Mouse (Mus musculus): ENCODE results near the gene Tnfrsf13b. TPM values are rescaled to one million over a fixed set of nuclear protein-coding genes. Genes with fewer than 3 reads are reported as not detected.

Gene Tnfrsf13b
- 1.5 and 2.2 TPM in 2 replicates for polyA plus RNA-seq (2016; fragmentation: Nextera tagmentation; extraction: Ambion mirVana)

GRCm38 (mm10) chr11:61126606-61127355 is at the start of gene Tnfrsf13b:
Gene Tnfrsf13b, plus strand, starts transcription at chr11:61126755.
- 81% methylated on average over 23 of the region's 23 CpGs for WGBS
- H3K27ac ChIP-seq (ENCODE audit: poor library complexity, severe bottlenecking) = no peak within 1 kb of the TSS
- H3K4me3 ChIP-seq = no peak within 1 kb of the TSS
- H3K4me1 ChIP-seq (replicated peaks) = no peaks in the 10 kb centered on the region
- H3K9ac ChIP-seq = no peak within 1 kb of the TSS
- H3K9me3 ChIP-seq (replicated peaks) = no peaks in the 10 kb centered on the region
- no peaks in the 10 kb centered on the region for H3K36me3 ChIP-seq
- ATAC-seq (ENCODE audit: insufficient number of reproducible peaks, low FRiP score) = no peak
- no peak within 1 kb of the TSS for H3K4me2 ChIP-seq
- no peaks in the 10 kb centered on the region for H3K27me3 ChIP-seq (replicated peaks)

- Histone ChIP-seq H3K4me1 (replicated peaks) (0 out of 2 replicates have a peak, but pooled peaks cover 3% of the 10 kb centered on the region), H3K4me3 (no peak overlapping the region), H3K4me2 (no peak overlapping the region), H3K27ac (ENCODE audit: poor library complexity, severe bottlenecking) (no peak overlapping the region), H3K9me3 (replicated peaks) (no peaks in the 10 kb centered on the region), H3K27me3 (replicated peaks) (peaks cover 9% of the 10 kb centered on the region), H3K9ac (no peak overlapping the region), H3K36me3 (no peaks in the 10 kb centered on the region)
- 73% methylated on average over 2 of the region's 2 CpGs for WGBS
- ATAC-seq (ENCODE audit: insufficient number of reproducible peaks, low FRiP score) = no peak
Observed at GRCm38 (mm10) chr11:61081624-61082023, 44.9 kb upstream of the Tnfrsf13b start.

DNA sequence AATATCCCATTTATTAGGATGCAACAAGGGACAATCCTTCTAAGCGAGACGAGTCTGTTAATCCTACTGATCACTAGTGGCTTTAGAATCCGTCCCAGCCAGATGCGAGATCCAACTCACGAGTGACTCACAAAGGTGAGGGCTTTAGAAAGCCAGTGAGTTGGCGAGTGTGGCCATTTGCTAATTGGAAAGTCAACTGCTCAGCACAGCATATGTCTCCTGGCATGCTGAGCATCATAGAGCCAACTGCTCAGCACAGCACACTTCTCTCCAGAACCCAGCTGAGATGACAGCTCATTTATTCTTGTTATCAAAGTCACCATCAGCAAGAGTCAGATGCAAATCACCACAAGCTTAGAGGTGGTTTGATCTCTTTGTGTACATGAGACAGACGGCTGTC is 36.4 kb upstream of the Tnfrsf13b start:
- ATAC-seq (ENCODE audit: insufficient number of reproducible peaks, low FRiP score) = no peak
- Histone ChIP-seq H3K4me3 (no peak overlapping the region), H3K4me1 (replicated peaks) (no peaks in the 10 kb centered on the region), H3K36me3 (no peaks in the 10 kb centered on the region), H3K9me3 (replicated peaks) (0 out of 2 replicates have a peak, but pooled peaks cover 3% of the 10 kb centered on the region), H3K27me3 (replicated peaks) (no peaks in the 10 kb centered on the region), H3K27ac (ENCODE audit: poor library complexity, severe bottlenecking) (no peak overlapping the region), H3K9ac (no peak overlapping the region), H3K4me2 (no peak overlapping the region)
- WGBS = 74% methylated on average over 7 of the region's 7 CpGs

- no peaks in the 10 kb centered on the region for H3K4me1 ChIP-seq (replicated peaks)
- H3K4me3 ChIP-seq = no peak overlapping the region
- WGBS = 60% methylated on average over 3 of the region's 3 CpGs
- no peak overlapping the region for H3K27ac ChIP-seq (ENCODE audit: poor library complexity, severe bottlenecking)
- ATAC-seq (ENCODE audit: insufficient number of reproducible peaks, low FRiP score) = no peak
- no peaks in the 10 kb centered on the region for H3K36me3 ChIP-seq
- 0 out of 2 replicates have a peak, but pooled peaks cover 6% of the 10 kb centered on the region for H3K9me3 ChIP-seq (replicated peaks)
- H3K4me2 ChIP-seq = no peak overlapping the region
- no peak overlapping the region for H3K9ac ChIP-seq
- no peaks in the 10 kb centered on the region for H3K27me3 ChIP-seq (replicated peaks)
Observed at GRCm38 (mm10) chr11:61091192-61091591, 35.4 kb upstream of the Tnfrsf13b start.

GRCm38 (mm10) chr11:61091642-61092262 is 34.8 kb upstream of the Tnfrsf13b start:
- H3K27me3 ChIP-seq (replicated peaks) = no peaks in the 10 kb centered on the region
- no peak for ATAC-seq (ENCODE audit: insufficient number of reproducible peaks, low FRiP score)
- no peaks in the 10 kb centered on the region for H3K4me1 ChIP-seq (replicated peaks)
- no peak overlapping the region for H3K4me3 ChIP-seq
- H3K27ac ChIP-seq (ENCODE audit: poor library complexity, severe bottlenecking) = no peak overlapping the region
- WGBS = 22% methylated on average over 7 of the region's 7 CpGs
- no peak overlapping the region for H3K4me2 ChIP-seq
- no peaks in the 10 kb centered on the region for H3K36me3 ChIP-seq
- H3K9me3 ChIP-seq (replicated peaks) = 0 out of 2 replicates have a peak, but pooled peaks cover 6% of the 10 kb centered on the region
- no peak overlapping the region for H3K9ac ChIP-seq

DNA sequence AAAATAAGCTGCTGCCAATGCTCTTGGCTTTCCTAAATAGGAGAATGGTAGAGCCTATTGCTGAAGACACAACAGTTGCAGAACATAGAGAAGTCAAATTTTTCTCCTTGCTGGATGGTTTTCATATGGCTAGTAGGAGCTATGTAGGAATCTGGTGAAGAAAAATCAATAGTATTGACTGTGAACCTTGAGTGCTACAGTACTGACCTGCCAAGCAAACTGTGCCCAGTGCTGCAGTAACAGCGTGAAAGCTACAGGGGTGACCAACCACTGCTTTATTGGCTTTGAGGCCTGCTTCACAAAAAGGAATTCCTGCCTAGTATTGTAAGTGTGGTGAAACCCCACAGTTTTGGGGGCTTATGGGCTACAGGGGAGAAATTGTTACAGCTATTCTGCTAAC is 28.5 kb upstream of the Tnfrsf13b start:
- Histone ChIP-seq H3K9me3 (replicated peaks) (0 out of 2 replicates have a peak, but pooled peaks cover 6% of the 10 kb centered on the region), H3K4me2 (no peak overlapping the region), H3K4me3 (no peak overlapping the region), H3K27me3 (replicated peaks) (no peaks in the 10 kb centered on the region; the same call in 1 of the 2 replicates), H3K36me3 (no peaks in the 10 kb centered on the region), H3K9ac (no peak overlapping the region), H3K27ac (ENCODE audit: poor library complexity, severe bottlenecking) (no peak overlapping the region), H3K4me1 (replicated peaks) (peaks cover 6% of the 10 kb centered on the region; the same call in 1 of the 2 replicates)
- ATAC-seq (ENCODE audit: insufficient number of reproducible peaks, low FRiP score) = no peak
- 69% methylated on average over 1 of the region's 1 CpGs for WGBS

GRCm38 (mm10) chr11:61102397-61103339 is 23.9 kb upstream of the Tnfrsf13b start:
- Histone ChIP-seq H3K27me3 (replicated peaks) (peaks cover 10% of the 10 kb centered on the region), H3K4me1 (replicated peaks) (peaks cover 6% of the 10 kb centered on the region; the same call in 1 of the 2 replicates), H3K9me3 (replicated peaks) (no peaks in the 10 kb centered on the region), H3K9ac (no peak overlapping the region), H3K36me3 (no peaks in the 10 kb centered on the region), H3K4me3 (no peak overlapping the region), H3K4me2 (no peak overlapping the region), H3K27ac (ENCODE audit: poor library complexity, severe bottlenecking) (no peak overlapping the region)
- ATAC-seq (ENCODE audit: insufficient number of reproducible peaks, low FRiP score) = no peak
- 72% methylated on average over 13 of the region's 13 CpGs for whole genome bisulfite sequencing

- Histone ChIP-seq H3K27me3 (replicated peaks) (peaks cover 16% of the 10 kb centered on the region), H3K4me1 (replicated peaks) (peaks cover 12% of the 10 kb centered on the region), H3K9me3 (replicated peaks) (no peaks in the 10 kb centered on the region), H3K36me3 (no peaks in the 10 kb centered on the region), H3K4me2 (peak overlapping the region; percentile 19; the same call in 1 of the 2 replicates), H3K4me3 (no peak overlapping the region), H3K27ac (ENCODE audit: poor library complexity, severe bottlenecking) (no peak overlapping the region), H3K9ac (no peak overlapping the region)
- 18% methylated on average over 20 of the region's 20 CpGs for WGBS
- ATAC-seq (ENCODE audit: insufficient number of reproducible peaks, low FRiP score) = peak; percentile 78
Observed at GRCm38 (mm10) chr11:61104241-61104901, 22.2 kb upstream of the Tnfrsf13b start.

- Histone ChIP-seq H3K27me3 (replicated peaks) (peaks cover 20% of the 10 kb centered on the region), H3K4me2 (no peak overlapping the region), H3K36me3 (no peaks in the 10 kb centered on the region), H3K27ac (ENCODE audit: poor library complexity, severe bottlenecking) (no peak overlapping the region), H3K4me1 (replicated peaks) (peaks cover 11% of the 10 kb centered on the region), H3K4me3 (no peak overlapping the region), H3K9ac (no peak overlapping the region), H3K9me3 (replicated peaks) (no peaks in the 10 kb centered on the region)
- 77% methylated on average over 12 of the region's 12 CpGs for WGBS
- no peak for ATAC-seq (ENCODE audit: insufficient number of reproducible peaks, low FRiP score)
Observed at GRCm38 (mm10) chr11:61108911-61109361, 17.6 kb upstream of the Tnfrsf13b start.

DNA sequence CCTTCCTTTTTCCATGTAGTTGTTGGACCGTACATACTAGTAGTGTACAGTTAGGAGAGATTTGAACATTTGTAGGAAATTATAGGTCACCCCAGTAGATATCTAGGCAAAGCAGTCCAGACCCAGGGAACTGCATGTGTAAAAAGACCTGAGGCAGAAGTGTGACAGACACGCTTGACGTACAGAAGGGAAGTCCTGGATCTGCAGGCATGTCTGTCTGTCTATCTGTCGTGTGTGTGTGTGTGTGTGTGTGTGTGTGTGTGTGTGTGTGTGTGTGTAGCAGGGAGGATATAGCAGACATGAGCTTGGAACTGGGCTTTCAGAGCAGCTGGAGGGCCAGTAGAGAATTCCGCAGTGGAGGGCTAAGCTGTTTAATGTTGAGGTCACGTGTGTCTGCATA is 16.8 kb upstream of the Tnfrsf13b start:
- Histone ChIP-seq H3K27ac (ENCODE audit: poor library complexity, severe bottlenecking) (no peak overlapping the region), H3K9ac (no peak overlapping the region), H3K27me3 (replicated peaks) (peaks cover 18% of the 10 kb centered on the region), H3K9me3 (replicated peaks) (no peaks in the 10 kb centered on the region), H3K4me2 (no peak overlapping the region), H3K4me1 (replicated peaks) (peaks cover 11% of the 10 kb centered on the region), H3K4me3 (no peak overlapping the region), H3K36me3 (no peaks in the 10 kb centered on the region)
- ATAC-seq (ENCODE audit: insufficient number of reproducible peaks, low FRiP score) = no peak
- WGBS = 78% methylated on average over 6 of the region's 6 CpGs
